Mouse (Mus musculus): Measurements from ENCODE around the gene Mtpn. TPM values are rescaled to one million over a fixed set of nuclear protein-coding genes. Genes with fewer than 3 reads are reported as not detected.

Gene Mtpn
- polyA plus RNA-seq, 2 experiments: 20.4 to 30.8 TPM

DNA sequence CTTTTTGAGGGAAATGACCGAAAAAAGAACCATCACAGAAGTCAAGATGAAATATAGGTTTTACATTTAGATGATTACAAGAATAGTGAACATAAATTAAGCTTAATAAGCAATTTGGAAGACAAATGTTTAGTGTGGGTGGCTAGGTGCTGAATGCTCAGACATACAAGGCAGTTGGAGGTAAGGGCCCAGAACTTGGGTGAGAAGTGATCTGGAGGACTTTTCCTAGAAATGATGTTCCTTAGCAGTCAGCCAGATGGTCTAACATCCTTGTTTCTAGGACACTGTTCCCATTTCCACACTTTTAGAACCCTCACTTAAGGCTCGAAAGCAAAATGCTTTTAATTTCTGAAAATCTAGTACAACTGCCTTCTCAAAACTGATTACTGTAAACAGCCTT, 34.9 kb downstream of the Mtpn start:
- DNase-seq (ENCODE audit: low read depth in 3 of 3, low spot score in 3 of 3): no peak
- TF ChIP-seq EP300 (IDR thresholded peaks at IDR 0.05; ENCODE audit: low read depth) (no peak), CTCF (IDR thresholded peaks at IDR 0.05; ENCODE audit: low read depth) (no peak)
- no peaks in the 10 kb centered on the region for H3K36me3 ChIP-seq (replicated peaks; ENCODE audit: control insufficient read depth, insufficient read depth, low read depth)
- H3K27ac ChIP-seq: no peak overlapping the region
- no peaks in the 10 kb centered on the region for H3K4me1 ChIP-seq (replicated peaks; ENCODE audit: control insufficient read depth in 2 of 2, insufficient read depth in 2 of 2, low read length in 1 of 2)
- no peaks in the 10 kb centered on the region for H3K9me3 ChIP-seq (ENCODE audit: control insufficient read depth, low read length)
- ATAC-seq (ENCODE audit: insufficient read depth): no peak
- WGBS (ENCODE audit: insufficient replicate concordance): 70% methylated on average over 2 of the region's 2 CpGs
- H3K4me2 ChIP-seq (ENCODE audit: low read depth): no peak overlapping the region
- H3K9ac ChIP-seq (replicated peaks): no peak overlapping the region
- H3K27me3 ChIP-seq (ENCODE audit: control insufficient read depth, insufficient read depth, low read length): no peaks in the 10 kb centered on the region
- H3K4me3 ChIP-seq (ENCODE audit: insufficient read depth in 1 of 2, low read depth in 2 of 2, low read length in 2 of 2): no peak overlapping the region

DNA sequence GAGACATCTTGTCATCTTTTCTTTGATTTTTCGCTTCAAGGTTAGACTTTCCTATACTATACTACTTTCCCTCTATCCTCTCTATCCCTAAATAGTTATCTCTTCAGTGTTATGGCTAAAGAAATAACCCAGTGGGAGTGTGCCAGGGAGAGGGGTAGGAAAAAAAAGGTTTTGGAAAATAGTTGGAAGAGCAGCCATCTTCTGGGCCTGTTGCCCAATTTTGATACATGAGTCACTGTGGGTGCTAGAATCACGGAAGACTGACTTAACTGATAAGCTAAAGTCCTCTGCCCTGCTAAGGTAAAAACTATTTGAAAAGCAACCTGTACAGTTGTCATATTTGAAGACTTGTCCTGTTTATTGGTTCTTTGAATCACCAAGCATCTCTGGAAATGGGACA, 36.8 kb downstream of the Mtpn start:
- no peak overlapping the region for H3K4me2 ChIP-seq (ENCODE audit: low read depth)
- H3K36me3 ChIP-seq (replicated peaks; ENCODE audit: control insufficient read depth, insufficient read depth, low read depth): no peaks in the 10 kb centered on the region
- H3K27ac ChIP-seq: no peak overlapping the region
- H3K4me3 ChIP-seq (ENCODE audit: insufficient read depth in 1 of 2, low read depth in 2 of 2, low read length in 2 of 2): no peak overlapping the region
- 65% methylated on average over 2 of the region's 2 CpGs for WGBS (ENCODE audit: insufficient replicate concordance)
- no peaks in the 10 kb centered on the region for H3K9me3 ChIP-seq (ENCODE audit: control insufficient read depth, low read length)
- H3K27me3 ChIP-seq (ENCODE audit: control insufficient read depth, insufficient read depth, low read length): no peaks in the 10 kb centered on the region
- DNase-seq (ENCODE audit: low read depth in 3 of 3, low spot score in 3 of 3) (no peak), ATAC-seq (ENCODE audit: insufficient read depth) (no peak)
- no peak overlapping the region for H3K9ac ChIP-seq (replicated peaks)
- TF ChIP-seq EP300 (IDR thresholded peaks at IDR 0.05; ENCODE audit: low read depth) (no peak), CTCF (IDR thresholded peaks at IDR 0.05; ENCODE audit: low read depth) (no peak)
- no peaks in the 10 kb centered on the region for H3K4me1 ChIP-seq (replicated peaks; ENCODE audit: control insufficient read depth in 2 of 2, insufficient read depth in 2 of 2, low read length in 1 of 2)

DNA sequence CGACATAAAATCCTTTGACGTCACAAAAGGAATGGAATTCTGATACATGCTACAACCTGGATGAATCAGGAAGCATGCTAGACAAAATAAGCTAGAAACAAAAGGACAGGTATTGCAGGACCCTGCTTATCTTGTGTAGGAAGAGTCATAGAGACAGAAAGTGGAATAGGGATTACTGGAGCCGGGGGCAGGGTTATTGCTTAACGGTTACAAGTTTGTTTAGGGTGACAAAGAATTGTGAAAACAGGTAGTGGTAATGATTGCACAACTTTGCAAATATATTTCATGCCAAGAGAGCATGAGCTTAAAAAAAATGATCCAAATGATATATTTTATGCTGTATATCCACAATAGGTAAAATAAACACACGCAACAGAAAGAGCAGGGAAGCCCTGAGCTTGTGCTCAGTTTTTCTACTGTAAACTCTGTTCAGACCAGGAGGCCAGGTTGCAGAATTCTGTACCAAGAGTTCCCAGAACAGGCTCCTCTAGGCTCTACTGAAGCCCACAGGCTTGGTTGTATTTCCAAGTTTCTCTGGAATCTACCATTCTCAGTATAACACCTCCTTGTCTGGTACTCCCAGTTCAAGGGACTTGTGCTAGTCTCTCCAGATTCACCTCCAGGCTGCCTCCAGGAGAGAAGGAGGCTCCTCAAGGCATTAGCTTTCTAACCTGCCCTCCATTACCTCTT, 39.6 kb downstream of the Mtpn start:
- no peak overlapping the region for H3K4me3 ChIP-seq (ENCODE audit: insufficient read depth in 1 of 2, low read depth in 2 of 2, low read length in 2 of 2)
- ATAC-seq (ENCODE audit: insufficient read depth): 0 out of 2 replicates have a peak, but pooled peaks have one; percentile 37
- H3K4me1 ChIP-seq (replicated peaks; ENCODE audit: control insufficient read depth in 2 of 2, insufficient read depth in 2 of 2, low read length in 1 of 2): no peaks in the 10 kb centered on the region
- no peak overlapping the region for H3K9ac ChIP-seq (replicated peaks)
- H3K27me3 ChIP-seq (ENCODE audit: control insufficient read depth, insufficient read depth, low read length): no peaks in the 10 kb centered on the region
- 67% methylated on average over 5 of the region's 5 CpGs for WGBS (ENCODE audit: insufficient replicate concordance)
- no peak for TF ChIP-seq EP300 (IDR thresholded peaks at IDR 0.05; ENCODE audit: low read depth)
- TF ChIP-seq CTCF (IDR thresholded peaks at IDR 0.05; ENCODE audit: low read depth): no peak
- no peak overlapping the region for H3K27ac ChIP-seq
- H3K9me3 ChIP-seq (ENCODE audit: control insufficient read depth, low read length): no peaks in the 10 kb centered on the region
- no peaks in the 10 kb centered on the region for H3K36me3 ChIP-seq (replicated peaks; ENCODE audit: control insufficient read depth, insufficient read depth, low read depth)
- no peak overlapping the region for H3K4me2 ChIP-seq (ENCODE audit: low read depth)
- peak in 2 of 3 experiments; percentile 11 to 20 for DNase-seq (ENCODE audit: low read depth in 3 of 3, low spot score in 3 of 3)

DNA sequence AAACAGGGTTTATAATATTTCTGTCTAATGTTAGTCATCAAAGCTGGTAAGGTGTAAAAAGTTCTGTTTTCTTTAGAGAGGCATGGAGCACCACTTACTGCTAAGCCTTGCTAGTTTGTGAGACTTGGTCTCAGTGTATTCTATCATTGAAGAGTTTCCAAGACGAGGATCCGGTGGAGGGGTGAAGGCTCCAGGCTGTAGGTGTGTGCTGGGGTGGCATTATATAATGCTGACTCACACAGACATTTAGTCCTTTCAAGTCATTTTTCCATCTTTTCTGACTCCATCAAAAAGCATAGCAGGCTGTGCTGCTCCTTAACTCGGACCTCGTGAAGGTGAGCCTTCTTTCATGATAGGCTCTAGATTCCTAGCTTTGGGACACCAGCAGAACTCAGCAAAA, 42.3 kb downstream of the Mtpn start:
- Histone ChIP-seq H3K9ac (replicated peaks) (no peak overlapping the region), H3K4me2 (ENCODE audit: low read depth) (no peak overlapping the region), H3K27me3 (ENCODE audit: control insufficient read depth, insufficient read depth, low read length) (no peaks in the 10 kb centered on the region), H3K4me1 (replicated peaks; ENCODE audit: control insufficient read depth in 2 of 2, insufficient read depth in 2 of 2, low read length in 1 of 2) (no peaks in the 10 kb centered on the region), H3K9me3 (ENCODE audit: control insufficient read depth, low read length) (no peaks in the 10 kb centered on the region), H3K36me3 (replicated peaks; ENCODE audit: control insufficient read depth, insufficient read depth, low read depth) (no peaks in the 10 kb centered on the region), H3K4me3 (ENCODE audit: insufficient read depth in 1 of 2, low read depth in 2 of 2, low read length in 2 of 2) (no peak overlapping the region), H3K27ac (no peak overlapping the region)
- WGBS (ENCODE audit: insufficient replicate concordance): 70% methylated on average over 4 of the region's 4 CpGs
- ATAC-seq (ENCODE audit: insufficient read depth) (no peak), DNase-seq (ENCODE audit: low read depth in 3 of 3, low spot score in 3 of 3) (no peak)
- TF ChIP-seq CTCF (IDR thresholded peaks at IDR 0.05; ENCODE audit: low read depth) (no peak), EP300 (IDR thresholded peaks at IDR 0.05; ENCODE audit: low read depth) (no peak)

DNA sequence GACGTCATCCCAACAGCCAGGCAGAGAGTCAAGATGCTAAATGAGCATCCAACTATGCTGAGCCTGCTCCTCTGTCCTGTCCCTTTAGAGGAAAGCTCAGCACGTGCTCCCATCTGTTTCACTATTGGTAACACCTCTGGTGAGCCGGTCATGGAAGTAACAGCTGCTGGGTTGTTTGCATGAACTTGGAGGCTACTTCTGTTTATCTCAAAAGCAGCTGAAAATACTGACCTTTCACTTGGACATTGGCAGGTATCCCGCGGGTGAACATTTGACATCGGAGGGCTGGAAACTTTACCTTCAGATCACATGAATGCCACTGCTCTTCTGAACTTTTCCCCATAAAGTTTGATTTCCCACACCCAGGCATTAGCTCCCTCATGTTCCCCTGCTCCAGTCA, 45.8 kb downstream of the Mtpn start:
- Histone ChIP-seq H3K4me3 (ENCODE audit: insufficient read depth in 1 of 2, low read depth in 2 of 2, low read length in 2 of 2) (no peak overlapping the region), H3K4me1 (replicated peaks; ENCODE audit: control insufficient read depth in 2 of 2, insufficient read depth in 2 of 2, low read length in 1 of 2) (no peaks in the 10 kb centered on the region), H3K4me2 (ENCODE audit: low read depth) (no peak overlapping the region), H3K9ac (replicated peaks) (no peak overlapping the region), H3K36me3 (replicated peaks; ENCODE audit: control insufficient read depth, insufficient read depth, low read depth) (no peaks in the 10 kb centered on the region), H3K27ac (no peak overlapping the region), H3K27me3 (ENCODE audit: control insufficient read depth, insufficient read depth, low read length) (no peaks in the 10 kb centered on the region), H3K9me3 (ENCODE audit: control insufficient read depth, low read length) (no peaks in the 10 kb centered on the region)
- ATAC-seq (ENCODE audit: insufficient read depth): no peak
- no peak for DNase-seq (ENCODE audit: low read depth in 3 of 3, low spot score in 3 of 3)
- 75% methylated on average over 6 of the region's 6 CpGs for WGBS (ENCODE audit: insufficient replicate concordance)
- TF ChIP-seq EP300 (IDR thresholded peaks at IDR 0.05; ENCODE audit: low read depth) (no peak), CTCF (IDR thresholded peaks at IDR 0.05; ENCODE audit: low read depth) (no peak)
